Mouse (Mus musculus): Measurements from ENCODE around the gene Tspan4. TPM values are rescaled to one million over a fixed set of nuclear protein-coding genes. Genes with fewer than 3 reads are reported as not detected.

Gene Tspan4
- polyA plus RNA-seq, 1 experiment from 2014 or later, result 24.8 TPM

GRCm38 (mm10) chr7:141469901-141470636 lies 5.0 kb upstream of the Tspan4 start:
- peaks cover 35% of the 10 kb centered on the region for H3K36me3 ChIP-seq
- H3K4me1 ChIP-seq (replicated peaks), result peaks cover 53% of the 10 kb centered on the region
- 91% methylated on average over 18 of the region's 18 CpGs for WGBS
- ATAC-seq (ENCODE audit: insufficient number of reproducible peaks, insufficient read depth, low FRiP score, low TSS enrichment, low read depth), result no peak
- no peaks in the 10 kb centered on the region for H3K9me3 ChIP-seq
- peaks cover 15% of the 10 kb centered on the region for H3K27me3 ChIP-seq
- 0 out of 2 replicates have a peak overlapping the region, but pooled peaks have one; percentile 86 for H3K4me2 ChIP-seq
- H3K9ac ChIP-seq (replicated peaks), result no peak overlapping the region
- H3K27ac ChIP-seq, result no peak overlapping the region
- H3K4me3 ChIP-seq (replicated peaks), result no peak overlapping the region

GRCm38 (mm10) chr7:141470637-141470944 lies 4.4 kb upstream of the Tspan4 start:
- WGBS, result 95% methylated on average over 10 of the region's 10 CpGs
- no peak overlapping the region for H3K9ac ChIP-seq (replicated peaks)
- H3K4me2 ChIP-seq, result no peak overlapping the region
- H3K4me1 ChIP-seq (replicated peaks), result peaks cover 49% of the 10 kb centered on the region
- no peaks in the 10 kb centered on the region for H3K9me3 ChIP-seq
- ATAC-seq (ENCODE audit: insufficient number of reproducible peaks, insufficient read depth, low FRiP score, low TSS enrichment, low read depth), result no peak
- peaks cover 35% of the 10 kb centered on the region for H3K36me3 ChIP-seq
- H3K27me3 ChIP-seq, result peaks cover 10% of the 10 kb centered on the region
- no peak overlapping the region for H3K4me3 ChIP-seq (replicated peaks)
- no peak overlapping the region for H3K27ac ChIP-seq

- 82% methylated on average over 1 of the region's 1 CpGs for WGBS
- H3K27ac ChIP-seq, result no peak overlapping the region
- H3K4me2 ChIP-seq, result no peak overlapping the region
- peaks cover 35% of the 10 kb centered on the region for H3K36me3 ChIP-seq
- no peak overlapping the region for H3K4me3 ChIP-seq (replicated peaks)
- H3K4me1 ChIP-seq (replicated peaks), result peaks cover 50% of the 10 kb centered on the region
- no peak for ATAC-seq (ENCODE audit: insufficient number of reproducible peaks, insufficient read depth, low FRiP score, low TSS enrichment, low read depth)
- H3K27me3 ChIP-seq, result 0 out of 2 replicates have a peak, but pooled peaks cover 4% of the 10 kb centered on the region
- no peak overlapping the region for H3K9ac ChIP-seq (replicated peaks)
- H3K9me3 ChIP-seq, result no peaks in the 10 kb centered on the region
These were observed 3.8 kb upstream of the Tspan4 start for GRCm38 (mm10) chr7:141471236-141471635.

DNA sequence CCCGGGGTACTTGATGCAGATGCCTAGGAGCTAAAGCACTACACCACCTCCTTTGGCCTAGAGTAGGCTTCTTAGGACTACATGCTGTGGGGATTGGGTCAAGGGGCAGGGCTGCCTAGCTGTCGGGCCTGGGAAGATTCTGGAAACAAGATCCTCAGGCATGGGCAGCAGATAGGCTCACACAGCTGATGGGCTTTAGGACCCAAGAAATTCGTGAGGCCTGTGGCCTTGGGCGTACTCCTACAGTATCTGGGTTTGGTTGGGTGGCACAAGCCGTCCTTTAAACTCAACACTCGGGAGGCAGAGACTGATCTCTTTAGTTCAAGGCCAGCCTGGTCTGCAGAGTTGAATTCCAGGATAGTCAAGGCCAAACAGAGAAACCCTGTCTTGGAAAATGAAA lies 2.8 kb upstream of the Tspan4 start:
- no peak for ATAC-seq (ENCODE audit: insufficient number of reproducible peaks, insufficient read depth, low FRiP score, low TSS enrichment, low read depth)
- H3K9me3 ChIP-seq, result no peaks in the 10 kb centered on the region
- H3K4me1 ChIP-seq (replicated peaks), result peaks cover 53% of the 10 kb centered on the region
- H3K27ac ChIP-seq, result no peak overlapping the region
- H3K4me2 ChIP-seq, result no peak overlapping the region
- H3K9ac ChIP-seq (replicated peaks), result no peak overlapping the region
- H3K4me3 ChIP-seq (replicated peaks), result no peak overlapping the region
- 84% methylated on average over 6 of the region's 6 CpGs for WGBS
- H3K27me3 ChIP-seq, result no peaks in the 10 kb centered on the region
- peaks cover 35% of the 10 kb centered on the region for H3K36me3 ChIP-seq

GRCm38 (mm10) chr7:141472763-141473162 lies 2.3 kb upstream of the Tspan4 start:
- Histone ChIP-seq H3K9me3 (no peaks in the 10 kb centered on the region), H3K4me2 (no peak overlapping the region), H3K36me3 (peaks cover 35% of the 10 kb centered on the region), H3K4me3 (replicated peaks) (no peak overlapping the region), H3K4me1 (replicated peaks) (peaks cover 58% of the 10 kb centered on the region), H3K9ac (replicated peaks) (no peak overlapping the region), H3K27me3 (no peaks in the 10 kb centered on the region), H3K27ac (no peak overlapping the region)
- no peak for ATAC-seq (ENCODE audit: insufficient number of reproducible peaks, insufficient read depth, low FRiP score, low TSS enrichment, low read depth)
- WGBS, result 84% methylated on average over 6 of the region's 6 CpGs

GRCm38 (mm10) chr7:141474160-141474559 lies 880 bp upstream of the Tspan4 start:
- H3K4me2 ChIP-seq, result peak overlapping the region; percentile 92
- H3K9ac ChIP-seq (replicated peaks), result peak overlapping the region; percentile 82
- no peaks in the 10 kb centered on the region for H3K9me3 ChIP-seq
- peaks cover 52% of the 10 kb centered on the region for H3K4me1 ChIP-seq (replicated peaks)
- peak overlapping the region; percentile 73 for H3K4me3 ChIP-seq (replicated peaks)
- no peak for ATAC-seq (ENCODE audit: insufficient number of reproducible peaks, insufficient read depth, low FRiP score, low TSS enrichment, low read depth)
- no peaks in the 10 kb centered on the region for H3K27me3 ChIP-seq
- peaks cover 35% of the 10 kb centered on the region for H3K36me3 ChIP-seq
- H3K27ac ChIP-seq, result no peak overlapping the region
- WGBS, result 10% methylated on average over 5 of the region's 5 CpGs

DNA sequence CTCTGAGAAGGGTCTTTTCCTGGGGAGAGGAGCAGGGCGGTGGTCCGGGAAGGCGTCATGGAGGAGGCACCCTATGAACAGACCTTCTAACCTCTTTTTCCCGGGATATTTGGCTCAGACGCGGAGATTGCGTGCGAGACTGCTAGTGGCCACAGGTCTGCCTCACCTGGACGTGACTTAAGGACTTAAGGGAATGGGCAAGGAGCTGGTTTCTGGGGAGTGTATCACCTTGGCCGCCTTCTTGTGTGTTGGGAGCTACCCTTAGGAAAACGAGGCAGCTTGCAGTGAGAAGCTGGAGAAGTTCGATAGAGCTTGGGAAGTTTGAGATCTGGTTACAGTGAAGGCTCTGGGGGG lies 742 bp downstream of the Tspan4 start:
- Histone ChIP-seq H3K4me1 (replicated peaks) (peaks cover 45% of the 10 kb centered on the region), H3K4me2 (peak overlapping the region; percentile 92), H3K9ac (replicated peaks) (peak overlapping the region; percentile 82), H3K4me3 (replicated peaks) (peak overlapping the region; percentile 73), H3K27me3 (peaks cover 3% of the 10 kb centered on the region; the same call in 1 of the 2 replicates), H3K36me3 (peaks cover 19% of the 10 kb centered on the region), H3K27ac (peak overlapping the region; percentile 87), H3K9me3 (no peaks in the 10 kb centered on the region)
- 2% methylated on average over 12 of the region's 12 CpGs for WGBS
- ATAC-seq (ENCODE audit: insufficient number of reproducible peaks, insufficient read depth, low FRiP score, low TSS enrichment, low read depth), result no peak

DNA sequence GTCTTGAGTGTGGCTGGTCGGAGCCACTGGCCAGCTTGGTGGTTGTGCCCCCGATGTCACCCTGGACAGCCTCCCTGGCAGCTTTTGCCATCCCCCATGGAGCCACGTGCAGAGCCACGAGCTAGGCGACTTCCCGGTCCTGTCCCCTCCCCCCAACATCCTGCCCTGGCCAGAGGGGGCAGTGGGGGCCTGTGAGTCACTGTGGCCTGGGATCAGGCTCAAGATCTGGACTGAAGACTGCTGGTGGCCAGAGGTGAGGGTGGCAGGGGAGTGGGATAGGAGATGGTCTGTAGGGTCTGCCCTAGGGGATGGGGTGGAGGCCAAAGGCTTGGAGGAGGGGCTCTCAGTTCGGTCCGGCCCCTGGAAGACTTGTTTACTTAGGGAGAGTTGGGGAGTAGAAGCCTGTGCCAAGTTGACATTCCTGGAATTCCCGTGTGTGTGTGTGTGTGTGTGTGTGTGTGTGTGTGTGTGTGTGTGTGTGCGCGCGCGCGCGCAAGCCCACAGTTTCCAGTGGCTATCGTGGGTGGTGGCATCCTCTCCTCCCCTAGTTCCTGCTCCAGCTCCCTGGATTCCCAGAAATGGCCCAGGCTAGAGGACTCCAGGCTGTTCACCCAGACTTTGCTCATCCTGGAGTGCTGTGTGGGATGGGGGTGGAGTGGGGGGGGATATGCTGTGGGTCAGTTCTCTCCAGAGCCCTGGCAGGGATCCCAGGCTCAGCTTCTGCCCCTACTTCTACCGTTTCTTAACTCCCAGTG lies 1.4 kb downstream of the Tspan4 start:
- H3K4me3 ChIP-seq (replicated peaks), result peak overlapping the region; percentile 73
- peak overlapping the region; percentile 82 for H3K9ac ChIP-seq (replicated peaks)
- H3K9me3 ChIP-seq, result no peaks in the 10 kb centered on the region
- WGBS, result under 1% methylated on average over 11 of the region's 17 CpGs
- peak overlapping the region; percentile 87 for H3K27ac ChIP-seq
- peak overlapping the region; percentile 92 for H3K4me2 ChIP-seq
- H3K27me3 ChIP-seq, result peaks cover 8% of the 10 kb centered on the region
- peaks cover 13% of the 10 kb centered on the region for H3K36me3 ChIP-seq
- peaks cover 51% of the 10 kb centered on the region for H3K4me1 ChIP-seq (replicated peaks)
- peak; percentile 32; the same call in 1 of the 2 replicates for ATAC-seq (ENCODE audit: insufficient number of reproducible peaks, insufficient read depth, low FRiP score, low TSS enrichment, low read depth)

DNA sequence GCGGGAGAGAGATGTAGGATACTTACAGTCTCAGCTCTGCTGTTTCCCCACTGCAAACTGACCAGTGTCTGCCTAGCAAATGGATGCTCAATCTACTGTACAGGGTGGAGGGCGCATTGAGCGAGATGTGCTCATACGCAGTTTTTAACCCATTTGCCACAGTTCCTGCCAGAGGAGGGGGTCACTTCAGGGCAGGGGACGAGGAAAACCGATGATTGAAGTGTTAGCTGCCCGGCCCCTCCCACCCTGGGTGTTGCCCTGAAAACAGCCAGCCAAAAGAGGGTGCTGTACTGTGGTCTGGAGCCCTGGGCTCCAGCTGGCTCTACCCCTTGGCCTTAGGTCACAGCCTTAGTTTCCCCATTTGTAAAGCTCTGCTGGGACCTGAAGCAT lies 1.9 kb downstream of the Tspan4 start:
- peak overlapping the region; percentile 87 for H3K27ac ChIP-seq
- H3K36me3 ChIP-seq, result peaks cover 10% of the 10 kb centered on the region
- H3K4me3 ChIP-seq (replicated peaks), result peak overlapping the region; percentile 73
- peak overlapping the region; percentile 92 for H3K4me2 ChIP-seq
- 17% methylated on average over 7 of the region's 7 CpGs for WGBS
- H3K9ac ChIP-seq (replicated peaks), result peak overlapping the region; percentile 82
- H3K27me3 ChIP-seq, result peaks cover 14% of the 10 kb centered on the region
- no peak for ATAC-seq (ENCODE audit: insufficient number of reproducible peaks, insufficient read depth, low FRiP score, low TSS enrichment, low read depth)
- no peaks in the 10 kb centered on the region for H3K9me3 ChIP-seq
- peaks cover 56% of the 10 kb centered on the region for H3K4me1 ChIP-seq (replicated peaks)

DNA sequence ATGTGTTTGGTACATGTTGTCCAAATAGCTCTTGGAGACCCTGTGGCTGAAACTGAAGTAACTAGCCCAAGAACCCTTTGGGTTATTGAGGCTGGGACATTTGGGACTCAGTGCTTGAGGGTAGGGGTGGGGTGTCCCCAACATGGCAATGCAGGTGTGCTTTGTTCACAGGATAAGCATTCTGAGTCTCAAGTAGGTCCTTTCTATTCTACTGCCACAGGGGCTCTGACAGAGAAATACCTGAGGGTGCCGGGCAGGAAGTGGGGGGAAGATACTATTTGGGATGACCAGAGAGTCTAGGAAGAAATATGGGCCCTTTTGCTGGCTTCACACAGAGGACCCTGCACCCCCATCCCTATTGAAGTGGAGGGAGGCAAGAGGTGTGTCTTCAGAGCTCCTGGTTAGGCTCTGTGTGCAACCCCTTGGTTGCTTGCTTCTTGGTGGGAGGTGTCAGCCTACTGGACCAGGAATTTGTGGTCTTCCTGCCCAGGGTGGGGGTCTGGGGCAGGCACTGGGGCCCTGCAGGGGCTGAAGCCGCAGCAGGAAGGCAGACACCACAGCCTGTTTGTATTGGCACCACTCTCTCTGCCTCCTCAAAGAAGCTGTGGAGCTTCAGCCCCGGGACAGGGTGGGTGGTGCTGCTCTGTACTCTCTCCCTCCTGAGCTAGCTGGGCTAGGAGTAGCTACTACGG lies 2.7 kb downstream of the Tspan4 start:
- Histone ChIP-seq H3K9me3 (no peaks in the 10 kb centered on the region), H3K27ac (peak overlapping the region; percentile 87), H3K4me3 (replicated peaks) (0 out of 2 replicates have a peak overlapping the region, but pooled peaks have one; percentile 73), H3K36me3 (peaks cover 2% of the 10 kb centered on the region), H3K27me3 (peaks cover 21% of the 10 kb centered on the region), H3K4me2 (peak overlapping the region; percentile 92), H3K4me1 (replicated peaks) (peaks cover 64% of the 10 kb centered on the region), H3K9ac (replicated peaks) (peak overlapping the region; percentile 42; the same call in 1 of the 2 replicates)
- WGBS, result 58% methylated on average over 4 of the region's 4 CpGs
- no peak for ATAC-seq (ENCODE audit: insufficient number of reproducible peaks, insufficient read depth, low FRiP score, low TSS enrichment, low read depth)

DNA sequence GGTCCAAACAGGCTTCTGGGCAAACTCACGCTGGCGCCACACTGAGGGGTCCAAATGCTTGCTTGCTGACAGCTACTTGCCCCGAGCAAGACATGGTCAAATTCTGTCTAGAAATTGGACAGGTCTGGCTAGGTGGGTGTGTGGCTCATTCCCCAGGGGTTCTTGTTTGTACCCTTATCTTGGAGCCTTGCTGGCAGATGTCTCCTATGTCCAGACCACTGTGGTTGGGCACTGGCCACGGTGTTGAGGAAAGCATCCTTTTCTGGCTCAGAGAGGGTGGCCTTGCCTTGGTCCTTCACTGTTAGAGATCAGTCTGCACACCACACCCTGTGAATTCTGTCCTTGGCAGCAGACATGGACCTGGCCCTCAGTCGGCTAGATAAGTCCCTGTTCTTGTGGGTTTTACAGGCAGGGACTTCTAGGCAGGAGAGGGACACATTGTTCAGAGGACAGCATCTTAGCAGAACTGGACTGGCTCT lies 3.3 kb downstream of the Tspan4 start:
- Histone ChIP-seq H3K4me3 (replicated peaks) (0 out of 2 replicates have a peak overlapping the region, but pooled peaks have one; percentile 0), H3K4me1 (replicated peaks) (peaks cover 66% of the 10 kb centered on the region), H3K27me3 (peaks cover 27% of the 10 kb centered on the region), H3K9me3 (no peaks in the 10 kb centered on the region), H3K27ac (peak overlapping the region; percentile 87), H3K36me3 (no peaks in the 10 kb centered on the region), H3K4me2 (peak overlapping the region; percentile 92; the same call in 1 of the 2 replicates), H3K9ac (replicated peaks) (peak overlapping the region; percentile 42; the same call in 1 of the 2 replicates)
- 82% methylated on average over 5 of the region's 5 CpGs for WGBS
- ATAC-seq (ENCODE audit: insufficient number of reproducible peaks, insufficient read depth, low FRiP score, low TSS enrichment, low read depth), result no peak
